Mouse (Mus musculus): ENCODE measurements around the gene Memo1.

The Memo1 gene

DNA sequence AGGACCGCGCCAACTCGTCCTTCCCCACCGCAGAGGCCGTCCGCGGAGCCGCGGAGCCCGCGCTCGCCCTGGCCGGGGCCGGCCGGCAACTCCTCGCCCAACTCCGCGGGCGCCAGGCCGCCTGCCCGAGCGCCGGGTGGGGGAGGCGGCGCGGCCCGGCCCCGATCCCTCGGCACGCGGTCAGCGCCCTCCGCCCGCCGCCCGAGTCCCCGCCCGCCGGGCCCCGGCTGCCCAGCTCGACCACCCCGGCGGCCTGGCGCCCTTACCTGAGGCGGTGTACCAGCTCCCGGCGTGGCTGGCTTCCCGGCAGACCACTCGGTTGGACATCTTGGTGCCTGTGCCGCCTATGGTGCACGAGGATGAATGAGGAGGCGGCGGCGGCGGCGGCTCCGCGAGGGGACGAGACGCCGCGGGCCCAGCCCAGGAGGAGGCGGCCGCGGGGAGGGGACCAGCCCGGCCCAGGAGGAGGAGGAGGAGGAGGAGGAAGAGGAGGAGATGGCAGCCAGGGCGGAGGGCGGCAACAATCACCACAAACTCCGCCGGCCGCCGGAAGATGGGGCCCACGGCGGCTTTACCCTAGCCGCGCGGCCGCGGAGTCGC is 795 bp downstream of the Memo1 start:
- in situ Hi-C loops (cut with MboI, MseI) = loop anchor here (10.0 kb wide), 1 partner anchor 130 kb away; no protein-coding TSS in a partner anchor

DNA sequence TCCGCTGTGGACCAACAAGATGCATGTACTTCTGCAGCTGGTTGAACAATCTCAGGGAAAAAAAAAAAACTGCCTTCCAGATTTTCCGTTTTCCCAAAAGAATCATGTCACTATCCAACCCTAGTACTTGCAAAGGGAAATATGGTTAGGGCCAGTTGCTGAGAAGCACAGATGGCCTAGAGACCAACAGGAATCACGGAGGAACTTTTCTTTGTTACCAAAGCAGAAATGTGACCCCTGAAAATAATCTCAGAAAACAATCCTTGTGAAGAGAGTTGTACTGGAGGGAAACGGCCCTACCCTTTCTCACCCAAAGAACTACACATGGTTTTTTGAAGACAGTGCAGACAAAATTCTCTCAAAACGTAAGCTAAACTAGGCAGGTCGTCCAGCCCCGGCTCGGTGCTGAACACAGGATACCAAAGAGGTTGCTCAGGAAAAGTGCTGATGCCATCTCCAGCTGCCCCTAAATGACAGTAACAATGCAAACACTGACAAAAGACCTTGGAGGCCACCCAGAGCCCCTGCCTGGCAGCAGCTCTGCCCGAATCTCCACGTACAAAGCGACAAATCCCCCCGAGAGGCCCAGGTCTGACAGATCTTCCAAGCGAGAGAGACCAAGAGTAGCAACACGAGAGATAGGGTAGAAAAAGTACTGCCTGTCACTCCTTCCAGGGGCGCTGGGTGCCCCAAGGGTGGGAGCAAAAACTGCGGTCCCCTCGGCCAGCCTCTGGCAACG is 1.5 kb downstream of the Memo1 start:
- in situ Hi-C loops (cut with MboI, MseI) = loop anchor here (10.0 kb wide), 1 partner anchor 129 kb away; no protein-coding TSS in a partner anchor

DNA sequence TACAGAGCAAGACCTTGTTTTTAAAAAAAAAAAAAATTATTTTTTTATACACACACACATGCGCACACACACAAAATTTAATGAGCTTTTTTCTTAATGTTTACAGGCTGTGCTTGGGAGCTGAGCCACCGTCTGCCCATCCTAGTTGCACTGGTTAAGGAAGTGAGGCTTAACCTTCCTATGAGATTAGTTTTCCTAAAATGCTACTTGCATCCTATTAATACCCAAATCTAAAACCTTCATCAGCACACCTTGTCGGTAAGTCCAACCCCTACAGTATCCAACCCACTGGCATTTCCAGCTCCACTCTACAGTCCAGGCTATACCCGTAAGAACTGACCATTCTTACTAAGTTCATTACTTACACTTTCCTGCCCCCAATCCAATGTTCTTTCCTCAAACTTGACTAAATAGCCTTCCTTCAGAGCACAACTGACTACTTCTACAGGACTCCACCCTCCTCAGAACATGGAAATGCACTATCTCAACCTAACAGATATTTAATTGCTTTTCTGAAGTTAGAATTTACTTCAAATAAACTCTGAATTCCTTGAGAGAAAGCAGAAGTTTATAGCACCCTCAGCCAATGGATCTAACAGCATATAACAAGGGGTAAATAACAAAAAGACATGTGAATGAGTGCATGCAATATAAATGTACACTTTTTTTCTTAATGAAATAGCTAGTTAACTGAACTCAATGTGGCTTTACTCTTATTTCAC is 3.5 kb downstream of the Memo1 start:
- in situ Hi-C loops (cut with MboI, MseI) = loop anchor here (10.0 kb wide), 1 partner anchor 127 kb away; no protein-coding TSS in a partner anchor

DNA sequence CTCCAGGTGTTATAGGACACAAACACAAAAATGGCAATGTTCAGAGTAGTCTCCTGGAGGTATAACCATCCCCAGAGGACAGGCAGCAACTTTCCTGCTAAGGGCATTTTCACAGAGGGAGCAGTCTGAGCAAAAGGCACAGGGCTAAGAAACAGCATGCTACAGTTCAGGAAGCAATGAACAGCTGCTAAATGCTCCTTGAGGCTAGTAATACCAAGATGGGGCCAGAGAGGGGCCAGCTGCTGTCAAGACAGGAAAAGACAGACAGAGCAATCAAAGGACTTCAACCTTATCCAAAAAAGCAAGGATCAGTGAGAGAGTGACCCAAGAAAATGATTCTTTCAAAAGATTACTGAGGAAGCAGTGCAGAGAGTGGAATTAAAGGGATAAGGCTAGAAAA is 4.5 kb downstream of the Memo1 start:
- in situ Hi-C loops (cut with MboI, MseI) = loop anchor here (10.0 kb wide), 1 partner anchor 126 kb away; no protein-coding TSS in a partner anchor

DNA sequence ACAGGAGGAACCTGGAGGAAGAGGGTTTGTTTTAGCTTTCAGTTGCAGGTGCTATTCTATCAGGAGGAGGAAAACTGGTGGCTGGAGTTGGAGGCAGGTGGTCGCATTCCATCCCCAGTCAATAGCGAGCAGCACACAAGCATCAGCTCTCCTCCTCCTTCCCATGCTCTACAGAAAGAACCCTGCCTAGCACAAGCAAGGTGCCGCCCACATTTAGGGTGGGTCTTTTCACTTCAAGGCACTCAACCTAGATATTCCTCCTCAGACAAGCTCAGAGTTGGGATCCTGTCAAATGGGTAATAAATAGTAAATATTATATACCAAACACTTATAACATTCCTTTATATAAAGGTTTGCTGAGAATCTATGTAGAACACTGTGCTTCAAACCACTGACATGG is 5.1 kb downstream of the Memo1 start:
- in situ Hi-C loops (cut with MboI, MseI) = loop anchor here (10.0 kb wide), 1 partner anchor 125 kb away; no protein-coding TSS in a partner anchor

DNA sequence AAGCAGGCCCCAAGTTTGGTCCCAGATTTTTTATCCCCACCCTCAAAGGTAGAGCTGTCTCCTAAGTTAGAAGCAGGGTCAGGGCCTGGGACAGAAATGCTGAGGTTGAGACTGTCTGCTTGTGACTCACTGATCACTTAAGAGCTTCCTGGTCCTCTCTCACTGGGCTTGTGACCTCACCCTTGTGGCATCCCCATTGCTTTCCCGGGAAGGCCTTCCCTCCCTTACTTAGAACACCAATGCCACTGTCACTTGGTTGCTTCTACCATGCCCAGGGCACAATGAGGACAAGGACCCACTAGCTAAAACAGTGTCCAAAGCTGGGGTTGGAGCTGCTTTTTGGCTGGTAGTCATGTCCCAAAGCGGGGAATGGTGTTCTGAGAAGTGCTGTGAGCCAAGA is 6.7 kb downstream of the Memo1 start:
- in situ Hi-C loops (cut with MboI, MseI) = no loop called here

DNA sequence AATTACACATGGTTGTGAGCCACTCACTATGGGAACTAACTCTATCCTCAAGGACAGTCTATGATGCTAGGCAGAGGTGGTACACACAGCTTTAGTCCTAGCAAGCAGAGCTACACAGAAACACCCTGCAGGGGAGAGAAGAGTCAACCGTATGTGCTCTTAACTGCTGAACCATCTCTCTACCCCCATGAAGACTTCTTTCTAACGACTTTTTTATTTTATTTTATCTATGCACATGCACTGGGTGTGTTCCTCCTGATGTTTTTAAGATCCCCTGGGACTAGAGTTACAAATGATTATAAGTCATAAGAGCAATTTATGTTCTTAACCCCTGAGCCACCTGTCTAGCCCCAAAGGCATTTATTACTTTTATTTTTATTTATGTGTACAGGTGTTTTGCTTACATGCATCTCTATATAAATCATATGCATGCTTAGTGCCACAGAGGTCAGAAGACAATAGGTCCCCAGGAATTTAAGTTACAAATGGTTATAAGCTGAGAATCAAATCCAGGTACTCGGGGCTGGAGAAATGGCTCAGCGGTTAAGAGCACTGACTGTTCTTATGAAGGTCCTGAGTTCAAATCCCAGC is 9.1 kb downstream of the Memo1 start:
- in situ Hi-C loops (cut with MboI, MseI) = no loop called here

DNA sequence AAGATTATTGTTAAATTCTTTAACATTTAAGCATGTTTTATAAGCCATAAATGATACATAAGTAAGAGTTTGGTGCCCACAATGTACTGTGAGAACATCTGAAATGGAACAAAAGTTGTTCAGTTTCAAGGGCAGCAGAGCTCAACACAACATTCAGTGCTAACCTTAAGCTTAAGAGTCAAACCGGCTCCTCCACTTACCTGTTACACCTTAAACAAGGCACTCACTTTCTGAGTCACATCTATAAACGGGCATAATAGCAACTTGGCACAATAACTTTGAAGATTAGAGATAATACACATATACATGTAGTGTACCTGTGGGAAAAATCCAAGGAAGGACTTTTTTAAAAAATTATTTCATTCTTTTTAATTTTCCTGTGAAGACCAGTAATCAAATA is 9.6 kb downstream of the Memo1 start:
- in situ Hi-C loops (cut with MboI, MseI) = no loop called here

DNA sequence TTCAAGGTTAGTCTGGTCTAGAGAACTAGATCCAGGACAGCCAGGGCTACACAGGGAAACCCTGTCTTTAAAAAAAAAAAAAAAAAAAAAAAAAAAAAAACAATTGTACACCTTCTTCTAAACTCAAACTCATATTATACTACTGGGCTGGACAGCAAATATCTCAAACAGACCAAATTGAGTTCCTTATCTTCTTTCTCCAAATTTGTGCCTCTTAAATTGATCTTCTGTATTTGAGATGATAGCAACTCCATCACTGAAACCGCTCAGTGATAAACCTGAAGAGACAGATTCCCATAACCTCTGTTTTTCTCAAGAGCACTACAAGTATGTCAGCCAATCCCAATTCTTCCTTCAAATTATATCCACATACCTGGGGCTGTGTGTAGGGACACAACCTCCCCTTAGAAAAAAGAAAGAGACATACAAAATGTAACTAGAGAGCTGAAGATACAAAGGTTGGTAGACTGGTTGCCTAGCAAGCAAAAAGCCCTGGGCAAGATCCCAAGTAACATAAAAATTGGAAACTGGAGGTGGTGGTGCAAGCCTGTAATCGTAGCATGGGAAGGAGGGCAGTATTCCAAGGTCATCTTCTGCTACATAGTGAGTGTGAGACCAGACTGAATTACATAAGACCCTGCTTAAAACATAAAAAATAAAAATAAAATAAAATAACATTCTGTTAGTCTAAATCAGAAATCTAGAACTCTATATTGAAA is 10.8 kb downstream of the Memo1 start:
- in situ Hi-C loops (cut with MboI, MseI) = no loop called here

DNA sequence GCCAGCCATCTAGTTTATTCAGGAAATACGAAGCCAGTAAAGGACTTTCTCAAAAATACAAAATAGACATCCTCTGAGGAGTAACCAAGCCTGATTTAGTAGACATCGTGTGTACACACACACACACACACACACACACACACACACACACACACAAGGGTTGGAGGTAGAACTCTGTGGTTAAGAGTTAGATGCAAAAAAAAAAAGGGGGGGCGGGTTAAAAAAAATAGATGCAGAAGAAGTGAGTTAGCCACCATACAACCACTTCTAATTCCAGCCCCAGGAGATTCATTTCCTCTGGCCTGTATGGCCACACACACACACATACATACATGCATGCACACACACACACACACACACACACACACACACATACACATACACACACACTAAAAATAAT is 13.3 kb downstream of the Memo1 start:
- in situ Hi-C loops (cut with MboI, MseI) = no loop called here

DNA sequence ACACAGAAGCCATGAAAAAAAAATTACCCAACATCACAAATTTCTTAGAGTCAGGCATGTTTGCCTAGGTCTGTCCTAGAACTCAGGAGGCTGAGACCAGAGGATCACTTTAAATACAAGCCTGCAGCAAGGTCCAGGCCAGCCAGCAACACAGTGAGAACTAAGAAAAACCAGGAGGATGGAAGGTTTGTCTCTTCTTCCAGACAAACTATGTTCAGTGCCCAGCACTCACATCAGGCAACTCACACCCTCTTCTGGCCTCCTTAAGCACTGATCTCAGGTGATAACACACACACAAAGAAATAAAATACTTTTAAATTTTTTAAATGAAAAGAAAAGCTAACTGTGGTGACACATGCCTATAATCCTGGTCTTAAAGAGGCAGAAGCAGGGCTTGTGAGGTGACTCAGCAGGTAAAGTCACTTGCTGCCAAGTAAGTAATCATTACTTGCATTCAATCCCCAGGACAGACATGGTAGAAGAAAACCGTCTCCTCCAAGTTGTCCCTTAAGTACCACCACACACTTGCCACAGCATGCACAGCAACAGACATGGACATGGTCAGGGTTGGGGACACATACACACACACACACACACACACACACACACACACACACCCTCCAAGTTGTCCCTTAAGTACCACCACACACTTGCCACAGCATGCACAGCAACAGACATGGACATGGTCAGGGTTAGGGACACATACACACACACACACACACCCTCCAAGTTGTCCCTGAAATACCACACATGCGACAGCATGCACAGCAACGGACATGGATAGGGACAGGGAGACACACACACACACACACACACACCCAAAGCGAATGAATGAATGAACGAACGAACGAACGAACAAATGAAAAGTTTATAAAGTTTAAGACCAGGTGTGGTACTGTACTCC is 16.1 kb downstream of the Memo1 start:
- in situ Hi-C loops (cut with MboI, MseI) = no loop called here

DNA sequence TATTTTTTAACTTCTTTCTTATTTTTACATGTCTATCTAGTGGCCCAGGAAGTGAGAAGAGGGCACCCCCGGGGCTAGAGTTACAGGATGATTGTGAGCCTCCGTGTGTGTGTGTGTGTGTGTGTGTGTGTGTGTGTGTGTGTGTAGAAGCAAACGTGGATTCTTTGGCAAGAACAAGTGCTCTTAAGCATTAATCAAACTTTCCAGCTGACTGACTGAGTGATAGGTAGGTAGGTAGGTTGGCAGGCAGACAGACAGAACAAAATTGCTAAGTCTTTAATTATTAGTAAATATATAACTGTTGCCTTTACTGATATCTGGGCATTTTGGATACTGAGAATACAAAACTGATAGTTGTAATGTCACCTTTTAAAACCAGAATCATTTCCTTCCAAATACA is 20.9 kb downstream of the Memo1 start:
- in situ Hi-C loops (cut with MboI, MseI) = no loop called here

DNA sequence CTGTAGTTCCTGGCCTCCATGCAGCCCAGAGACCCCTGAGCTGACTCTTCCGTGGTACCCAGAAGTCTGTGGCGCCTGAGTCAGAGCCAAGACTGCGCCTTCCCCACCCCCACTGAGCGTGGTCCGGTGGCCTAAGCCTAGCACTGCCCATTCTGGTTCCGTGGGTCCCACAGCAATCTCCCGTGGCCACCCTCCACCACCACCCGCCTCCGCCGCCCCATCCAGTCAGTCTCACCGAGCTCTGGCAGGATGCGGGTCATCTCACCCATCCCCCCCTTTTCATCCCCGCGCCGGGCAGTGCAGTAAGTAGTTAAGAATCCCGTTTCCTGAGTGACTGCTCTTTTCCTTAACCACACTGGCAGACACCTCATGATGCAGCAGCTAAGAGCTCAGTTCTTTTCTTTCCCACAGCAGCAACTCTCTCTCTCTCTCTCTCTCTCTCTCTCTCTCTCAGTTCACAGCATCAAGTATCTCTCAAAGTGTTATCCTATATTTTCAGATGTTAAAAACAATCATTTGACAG is 22.6 kb downstream of the Memo1 start:
- in situ Hi-C loops (cut with MboI, MseI) = no loop called here

DNA sequence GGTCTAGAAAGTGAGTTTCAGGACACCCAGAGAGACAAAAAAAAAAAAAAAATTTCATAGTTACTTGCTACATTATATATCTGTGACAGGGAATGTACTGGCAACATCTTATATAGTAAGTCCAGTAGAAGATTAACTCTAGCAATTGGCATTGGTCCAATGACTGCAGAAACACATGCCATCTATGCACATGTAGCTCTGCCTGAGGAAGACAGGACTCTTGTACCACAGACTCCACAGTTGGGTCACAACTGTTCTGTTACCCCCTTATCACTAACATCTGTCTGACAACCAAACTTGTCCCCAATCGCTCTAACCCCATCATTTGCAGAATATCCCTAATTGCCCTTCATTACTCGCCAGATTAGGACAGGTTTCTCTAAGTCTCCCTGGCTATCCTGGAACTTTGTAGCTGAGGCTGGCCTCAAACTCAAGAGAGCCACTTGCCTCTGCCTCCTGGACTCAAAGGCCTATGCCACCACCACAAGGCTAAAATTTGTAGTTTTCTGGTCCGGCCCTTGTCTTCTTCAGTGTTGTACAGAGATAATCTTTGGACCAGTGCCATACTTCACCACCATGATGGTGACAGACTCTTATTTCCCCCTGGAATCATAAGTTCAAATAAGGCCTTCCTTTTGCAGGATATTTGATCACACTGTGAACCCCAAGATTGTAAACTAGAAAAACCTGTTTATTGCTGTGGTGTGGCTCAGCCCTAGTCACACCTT is 23.6 kb downstream of the Memo1 start:
- in situ Hi-C loops (cut with MboI, MseI) = no loop called here

DNA sequence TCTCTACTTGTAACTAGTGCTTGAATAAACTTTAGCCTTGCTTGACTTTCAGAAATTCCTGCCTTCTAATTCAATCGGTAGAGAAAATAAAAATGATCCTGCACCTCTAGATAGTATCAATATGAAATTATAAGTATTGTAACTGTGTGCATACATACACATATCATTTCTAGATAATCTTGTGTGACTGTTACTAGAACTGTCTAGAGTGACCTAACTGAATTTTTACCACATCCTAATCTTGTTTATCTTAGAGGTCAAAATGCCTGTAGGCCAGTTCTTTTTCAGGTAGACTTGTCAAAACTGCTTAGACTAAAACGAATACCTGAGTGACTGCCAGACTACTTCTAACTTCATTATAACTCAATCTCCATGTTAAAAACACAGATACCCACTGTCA is 25.1 kb downstream of the Memo1 start:
- in situ Hi-C loops (cut with MboI, MseI) = no loop called here

DNA sequence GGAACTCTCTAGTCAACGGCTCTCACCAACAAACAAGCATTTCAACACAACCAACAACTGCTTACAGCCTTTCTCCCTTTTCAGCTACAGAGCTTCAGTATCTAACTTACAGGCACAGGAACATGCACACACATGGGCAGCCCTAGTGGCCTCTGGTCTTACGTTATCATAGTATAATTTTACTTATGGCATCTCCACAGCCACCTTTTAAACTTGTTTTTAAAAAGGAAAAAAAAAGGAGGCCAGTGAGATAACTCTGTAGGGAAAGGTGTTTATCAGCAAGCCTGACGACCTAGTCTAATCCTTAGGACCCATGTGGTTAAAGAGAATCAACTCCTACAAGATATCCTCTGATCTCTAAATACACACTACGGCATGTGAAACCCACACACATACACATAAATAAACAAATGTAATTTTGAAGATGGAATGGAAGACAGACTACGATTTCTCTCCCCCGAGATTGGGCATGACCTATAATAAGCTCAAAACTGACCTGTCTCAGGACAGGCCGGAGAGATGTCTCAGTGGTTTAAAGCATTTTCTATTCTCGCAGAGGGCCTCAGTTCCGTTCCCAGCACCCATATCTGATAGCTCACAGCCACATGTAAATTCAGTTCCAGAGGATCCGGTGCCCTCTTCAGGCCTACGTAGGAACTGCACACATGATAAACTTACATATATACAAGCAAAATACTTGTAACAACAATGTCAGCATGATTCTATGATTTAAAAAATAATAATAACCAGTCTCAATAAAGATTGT is 27.7 kb downstream of the Memo1 start:
- in situ Hi-C loops (cut with MboI, MseI) = no loop called here

DNA sequence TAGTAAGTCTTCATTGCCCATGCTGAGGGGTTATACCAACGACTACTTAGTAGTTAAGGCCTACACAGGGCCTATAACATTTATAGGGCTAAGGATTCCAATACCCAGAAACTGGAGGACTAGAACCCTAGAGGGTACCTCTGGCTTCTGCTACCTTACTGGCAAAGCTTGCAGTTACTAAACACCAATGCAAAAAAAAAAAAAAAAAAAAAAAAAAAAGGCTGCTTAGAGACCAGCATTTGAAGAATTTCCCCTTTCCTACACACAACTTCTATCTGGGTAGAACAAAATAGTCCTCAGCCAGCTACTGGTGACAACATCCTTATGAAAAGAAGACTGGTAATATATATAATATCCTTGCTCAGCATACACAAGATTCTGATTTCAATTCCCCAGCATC is 29.7 kb downstream of the Memo1 start:
- in situ Hi-C loops (cut with MboI, MseI) = no loop called here

DNA sequence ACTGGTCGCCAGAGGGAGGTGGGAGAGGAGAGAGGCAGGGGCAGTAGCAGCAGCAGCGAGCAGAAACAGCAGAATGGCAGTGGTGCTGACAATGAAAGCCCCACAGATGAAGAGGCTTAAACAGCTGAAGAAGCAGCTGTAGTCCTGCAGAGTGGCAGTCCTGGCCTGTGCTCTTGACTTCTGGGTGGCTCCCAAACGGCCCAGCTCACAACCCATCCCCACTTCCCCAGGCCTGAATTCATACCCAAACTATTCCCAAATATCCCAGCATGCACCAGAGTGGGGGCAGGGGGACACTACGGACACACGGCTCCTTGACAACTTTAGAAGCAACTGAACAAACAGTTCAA is 30.2 kb downstream of the Memo1 start:
- in situ Hi-C loops (cut with MboI, MseI) = no loop called here
